Mouse (Mus musculus): Measurements from ENCODE around the gene Ifi35.
"Not testable (repeated sequence)": the region's sequence is repeated elsewhere in the genome, so short reads cannot be mapped to it uniquely, and the experiment has no call there.

DNA sequence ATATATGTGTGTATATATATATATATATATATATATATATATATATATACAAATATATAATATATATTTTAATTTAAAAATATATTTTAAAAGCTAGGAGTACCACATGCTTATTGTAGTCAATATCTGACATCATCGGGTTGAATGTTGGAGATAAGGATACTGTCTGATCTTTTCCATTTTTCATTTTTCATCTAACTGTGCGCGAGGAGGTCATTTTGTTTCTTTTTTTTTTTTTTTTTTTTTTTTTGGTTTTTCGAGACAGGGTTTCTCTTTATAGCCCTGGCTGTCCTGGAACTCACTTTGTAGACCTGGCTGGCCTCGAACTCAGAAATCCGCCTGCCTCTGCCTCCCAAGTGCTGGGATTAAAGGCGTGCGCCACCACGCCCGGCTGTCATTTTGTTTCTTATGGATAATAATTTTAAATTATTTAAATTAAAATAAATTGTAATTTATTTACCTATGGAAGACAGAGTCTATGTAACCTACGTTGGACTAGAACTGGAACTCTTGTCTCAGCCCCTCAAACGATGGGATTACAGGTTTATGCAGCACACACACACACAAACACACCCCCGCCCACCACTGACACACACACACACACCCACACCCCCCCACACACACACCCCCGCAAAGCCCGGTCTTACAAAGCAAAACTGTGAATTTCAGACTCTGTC is 6.6 kb upstream of the Ifi35 start:
- not testable (repeated sequence) for TF ChIP-seq EP300, CTCF (IDR thresholded peaks at IDR 0.05; ENCODE audit: low read depth)

Measured in liver, embryonic 14.5 days (tissue).